In the genomic region with DNA sequence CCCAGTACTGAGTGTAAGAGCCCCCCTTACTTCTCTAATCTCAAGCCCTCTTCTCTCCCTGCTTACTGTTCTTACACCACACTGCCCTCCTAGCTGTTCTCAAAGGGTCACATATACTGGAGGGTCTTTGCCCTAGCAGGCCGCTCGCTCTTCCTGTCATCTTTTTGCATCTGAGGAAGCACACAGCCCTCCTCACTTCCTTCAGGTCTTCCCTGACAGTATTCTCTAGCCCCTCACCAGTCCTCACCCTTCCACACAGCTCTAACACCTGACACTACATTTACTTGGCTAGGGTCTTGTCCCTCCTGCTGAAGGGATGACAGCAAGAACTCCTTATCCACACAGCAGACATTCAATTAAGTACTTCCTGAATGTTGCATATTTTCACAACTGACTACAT, we compare ENCODE assay signal across 11 mouse cellular contexts. TPM values are rescaled to one million over a fixed set of nuclear protein-coding genes. Genes with fewer than 3 reads are reported as not detected.
DNase-seq lines count a peak whose midpoint lies in the region; ATAC-seq and TF ChIP-seq lines count a peak whose summit lies in the region.
"Had no signal": no experiment of that assay in that cellular context is flagged by ENCODE, and none has a peak within 500 bp of the region (broad histone marks: within the 10 kb centered on the region; RNA-seq: fewer than 3 reads in every experiment).

No protein-coding gene starts in this region.

- TF ChIP-seq POLR2A in heart, adult 2 months (IDR thresholded peaks at IDR 0.05; ENCODE audit: insufficient read depth, low read depth, low read length), result no peak
- TF ChIP-seq POLR2A in myocyte (IDR thresholded peaks at IDR 0.05; ENCODE audit: insufficient read length, low read depth), result no peak

- H3K4me1 ChIP-seq in heart, adult 2 months (ENCODE audit: control insufficient read depth, insufficient read depth, low read length), result peaks cover 25% of the 10 kb centered on the region
- peaks cover 38% of the 10 kb centered on the region for H3K4me1 ChIP-seq in heart, embryonic 10.5 days
- peaks cover 4% of the 10 kb centered on the region; the same call in 1 of the 2 replicates for H3K4me1 ChIP-seq in lung, embryonic 14.5 days (ENCODE audit: insufficient read depth)
- peaks cover 42% of the 10 kb centered on the region for H3K4me1 ChIP-seq in brown adipose tissue, adult 24 weeks (ENCODE audit: control insufficient read depth, insufficient read depth, insufficient read length, low read length)

- no peak for TF ChIP-seq EP300 in heart, adult 2 months (IDR thresholded peaks at IDR 0.05; ENCODE audit: insufficient read depth, low read depth, low read length)

- peaks cover 28% of the 10 kb centered on the region for H3K36me3 ChIP-seq in heart, adult 2 months (ENCODE audit: control insufficient read depth, insufficient read depth, low read length)
- H3K36me3 ChIP-seq in heart, embryonic 10.5 days, result no peaks in the 10 kb centered on the region
- H3K36me3 ChIP-seq in lung, embryonic 14.5 days (ENCODE audit: insufficient read depth), result no peaks in the 10 kb centered on the region
- H3K36me3 ChIP-seq in myocyte (ENCODE audit: control insufficient read depth, insufficient read depth), result no peaks in the 10 kb centered on the region

- no peak for DNase-seq in heart, adult 2 months
- no peak for DNase-seq in heart, embryonic 10.5 days (ENCODE audit: low spot score)
- DNase-seq in lung, embryonic 14.5 days, result no peak
- DNase-seq in lung, postnatal 36 days, result no peak
- DNase-seq in yolk sac, embryonic 10.5 days (ENCODE audit: low spot score), result no peak
- DNase-seq: cerebellum, postnatal 36 days; spleen, adult 18-20 months had no signal

- intact Hi-C loops in heart, adult 2 months (cut with DNase I), result no loop called here

- peak overlapping the region; percentile 5; the same call in 1 of the 2 replicates for H3K4me3 ChIP-seq in heart, adult 2 months
- no peak overlapping the region for H3K4me3 ChIP-seq in heart, embryonic 10.5 days
- no peak overlapping the region for H3K4me3 ChIP-seq in lung, embryonic 14.5 days (ENCODE audit: low read depth, low read length)
- peak overlapping the region; percentile 39 for H3K4me3 ChIP-seq in brown adipose tissue, adult 24 weeks (ENCODE audit: insufficient read depth, low read depth, low read length)
- H3K4me3 ChIP-seq in myocyte, result no peak overlapping the region
- H3K4me3 ChIP-seq: left cerebral cortex, adult 2 months had no signal

- no peak overlapping the region for H3ac ChIP-seq in myocyte (ENCODE audit: control insufficient read depth, insufficient read length)

- no peaks in the 10 kb centered on the region for H3K27me3 ChIP-seq in heart, adult 2 months (ENCODE audit: control insufficient read depth, insufficient read depth, low read length)
- H3K27me3 ChIP-seq in heart, embryonic 10.5 days (ENCODE audit: insufficient read depth, poor library complexity, severe bottlenecking), result peaks cover 12% of the 10 kb centered on the region; the same call in 1 of the 2 replicates
- H3K27me3 ChIP-seq in lung, embryonic 14.5 days (ENCODE audit: insufficient read depth, low read length), result no peaks in the 10 kb centered on the region
- no peaks in the 10 kb centered on the region for H3K27me3 ChIP-seq in myocyte (ENCODE audit: control insufficient read depth, insufficient read depth, insufficient read length)

- 49% methylated on average over 2 of the region's 2 CpGs for WGBS in heart, adult 2 months
- 61% methylated on average over 2 of the region's 2 CpGs for WGBS in heart, embryonic 10.5 days
- 71% methylated on average over 2 of the region's 2 CpGs for WGBS in lung, embryonic 14.5 days

- no peak for ATAC-seq in lung, embryonic 14.5 days (ENCODE audit: insufficient read depth)
- ATAC-seq in activated CD4-positive, CD25-positive, alpha-beta regulatory T cell, adult 4 months, result no peak

- H3K79me2 ChIP-seq in heart, adult 2 months (replicated peaks; ENCODE audit: control insufficient read depth, insufficient read depth, low read length), result no peaks in the 10 kb centered on the region; the same call in 1 of the 2 replicates
- H3K79me2 ChIP-seq in myocyte (ENCODE audit: control insufficient read depth, insufficient read depth), result peaks cover 70% of the 10 kb centered on the region

- H3K9me3 ChIP-seq in heart, embryonic 10.5 days, result no peaks in the 10 kb centered on the region
- no peaks in the 10 kb centered on the region for H3K9me3 ChIP-seq in lung, embryonic 14.5 days (ENCODE audit: low read depth, low read length)

- H3K4me2 ChIP-seq in lung, embryonic 14.5 days, result peak overlapping the region; percentile 82
- H3K4me2 ChIP-seq in myocyte (ENCODE audit: low read depth), result peak overlapping the region; percentile 72

- H3K9ac ChIP-seq in heart, adult 2 months (ENCODE audit: low read depth, low read length), result no peak overlapping the region
- peak overlapping the region; percentile 4; the same call in 1 of the 2 replicates for H3K9ac ChIP-seq in lung, embryonic 14.5 days

- peak overlapping the region; percentile 18 for H3K27ac ChIP-seq in heart, adult 2 months
- no peak overlapping the region for H3K27ac ChIP-seq in heart, embryonic 10.5 days
- H3K27ac ChIP-seq in lung, embryonic 14.5 days (ENCODE audit: low read depth), result no peak overlapping the region
- H3K27ac ChIP-seq in brown adipose tissue, adult 24 weeks (replicated peaks; ENCODE audit: low read depth, low read length), result peak overlapping the region; percentile 61
- H3K27ac ChIP-seq: left cerebral cortex, adult 2 months had no signal

- no peak for TF ChIP-seq CTCF in heart, adult 2 months (IDR thresholded peaks at IDR 0.05)
- TF ChIP-seq CTCF in lung, embryonic 14.5 days (IDR thresholded peaks at IDR 0.05; ENCODE audit: low read depth), result no peak

TF ChIP-seq in myocyte, 11 proteins besides CTCF, POLR2A, EP300 and RAD21:
- no peak for TF ChIP-seq USF1 (IDR thresholded peaks at IDR 0.05; ENCODE audit: low read depth)
- no peak for TF ChIP-seq CEBPB (IDR thresholded peaks at IDR 0.05; ENCODE audit: insufficient read depth, poor library complexity, severe bottlenecking)
- TF ChIP-seq MYOD1 (IDR thresholded peaks at IDR 0.05; ENCODE audit: control insufficient read depth in 1 of 3, insufficient read length in 2 of 3, low read depth in 2 of 3), result no peak
- no peak for TF ChIP-seq TCF3 (IDR thresholded peaks at IDR 0.05; ENCODE audit: insufficient read length, low read depth)
- TF ChIP-seq POLR2AphosphoS2 (IDR thresholded peaks at IDR 0.05; ENCODE audit: insufficient read length, low read depth), result no peak
- TF ChIP-seq E2F4 (IDR thresholded peaks at IDR 0.05; ENCODE audit: insufficient read depth), result no peak
- TF ChIP-seq REST (IDR thresholded peaks at IDR 0.05; ENCODE audit: insufficient read depth, insufficient read length), result no peak
- TF ChIP-seq TCF12 (IDR thresholded peaks at IDR 0.05; ENCODE audit: insufficient read depth, poor library complexity, severe bottlenecking), result no peak

RNA-seq across cellular contexts. Expression of a gene that starts 2.4 kb away (rescaled TPM):
- total RNA-seq in heart, adult 2 months (2021), result 100 to 1,000 TPM; 101 to 113 TPM
- polyA plus RNA-seq in heart, adult 2 months (2012; rRNA removed), result 12.8 and 34.5 TPM in 2 replicates
- polyA plus RNA-seq in heart, embryonic 10.5 days (2016; fragmentation: Nextera tagmentation; extraction: Ambion mirVana), result 73.9 and 95.3 TPM in 2 replicates
- polyA plus RNA-seq in lung, embryonic 14.5 days (2014; fragmentation: Nextera tagmentation; extraction: Ambion mirVana), result 94.3 and 95.5 TPM in 2 replicates
- polyA plus RNA-seq in brown adipose tissue, adult 24 weeks (2012; ENCODE audit: insufficient read depth, insufficient read length, missing spikeins), result 103 and 111 TPM in 2 replicates
- 25.2 TPM for polyA plus RNA-seq in myocyte (2012; fragmentation: generic; extraction: Trizol)
- polyA plus RNA-seq in activated CD4-positive, CD25-positive, alpha-beta regulatory T cell, adult 4 months (2017; shearing (Covaris generic)), result 100 to 1,000 TPM; 168 to 210 TPM

Comparison
In these comparisons a context has a peak if more than half of its experiments do, and no peak if none do; other contexts are left out.
1. H3K27ac ChIP-seq: peak in heart, adult 2 months (single experiment) and brown adipose tissue, adult 24 weeks (single experiment); none in heart, embryonic 10.5 days (single experiment) and lung, embryonic 14.5 days (single experiment).
2. H3K4me3 ChIP-seq: peak in heart, adult 2 months (single experiment) and brown adipose tissue, adult 24 weeks (single experiment); none in heart, embryonic 10.5 days (single experiment), lung, embryonic 14.5 days (single experiment) and myocyte (single experiment).